Mouse (Mus musculus) retina, postnatal 1 day (tissue): ENCODE measurements around the gene Grk5.
"Not testable (repeated sequence)": the region's sequence is repeated elsewhere in the genome, so short reads cannot be mapped to it uniquely, and the experiment has no call there.

Source experiments
- DNase-seq: peaks from one replicate; pipeline ENCODE4 v3.0.0-alpha.2; 2012

Gene Grk5

GRCm38 (mm10) chr19:60915236-60915635, 25.7 kb downstream of the Grk5 start:
- DNase-seq: no peak

DNA sequence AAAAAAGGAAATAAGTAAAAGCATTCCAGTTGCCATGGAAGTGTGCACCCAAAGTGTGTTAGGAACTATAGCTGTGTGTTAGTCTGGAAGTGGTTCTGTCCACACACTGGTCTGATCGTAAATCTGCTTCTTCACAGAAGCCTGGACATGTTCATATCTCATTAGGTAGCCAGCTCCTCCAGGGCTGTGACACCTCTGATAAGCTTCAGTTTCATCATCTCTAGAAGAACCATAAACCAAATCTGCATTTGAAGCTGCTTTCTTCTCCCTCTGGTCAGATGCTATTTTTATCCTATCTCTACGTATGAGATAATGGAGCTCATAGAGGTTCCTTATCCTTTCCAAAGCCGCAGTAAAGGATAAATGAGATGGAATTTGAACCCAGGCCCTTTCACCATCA, 26.3 kb downstream of the Grk5 start:
- DNase-seq: no peak

DNA sequence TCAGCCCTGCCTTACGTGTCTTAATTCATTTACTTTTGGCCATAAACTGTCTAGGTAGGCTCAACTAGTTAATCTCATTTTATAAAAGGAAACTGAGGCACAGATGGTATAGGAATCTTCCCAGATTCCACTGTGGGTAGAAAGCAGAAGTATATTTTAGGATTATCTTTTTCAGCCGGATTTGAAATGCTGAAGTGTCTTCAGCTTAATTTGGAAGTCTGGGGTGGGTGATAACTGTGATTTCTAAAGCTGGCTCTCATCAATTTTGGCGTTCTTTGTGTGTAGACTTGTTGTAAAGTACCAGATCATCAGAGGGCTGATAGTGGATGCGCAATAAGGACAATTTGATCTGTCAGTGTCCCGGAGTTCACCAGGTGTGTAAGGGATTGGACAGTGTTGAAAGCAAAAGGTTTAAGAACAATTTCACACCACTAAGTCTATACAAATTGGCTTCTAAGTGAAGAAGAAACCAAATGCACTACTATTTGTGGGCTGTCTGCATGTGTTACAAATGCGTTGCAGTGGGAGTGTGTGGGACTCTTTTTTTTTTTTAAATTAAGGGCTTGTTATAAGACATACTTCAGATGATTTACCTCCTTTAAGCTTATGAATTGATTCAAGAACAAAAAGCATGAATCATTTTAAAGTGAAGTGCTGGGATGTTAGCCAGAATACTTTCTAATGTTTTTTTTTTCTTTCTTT, 27.5 kb downstream of the Grk5 start:
- DNase-seq: no peak

DNA sequence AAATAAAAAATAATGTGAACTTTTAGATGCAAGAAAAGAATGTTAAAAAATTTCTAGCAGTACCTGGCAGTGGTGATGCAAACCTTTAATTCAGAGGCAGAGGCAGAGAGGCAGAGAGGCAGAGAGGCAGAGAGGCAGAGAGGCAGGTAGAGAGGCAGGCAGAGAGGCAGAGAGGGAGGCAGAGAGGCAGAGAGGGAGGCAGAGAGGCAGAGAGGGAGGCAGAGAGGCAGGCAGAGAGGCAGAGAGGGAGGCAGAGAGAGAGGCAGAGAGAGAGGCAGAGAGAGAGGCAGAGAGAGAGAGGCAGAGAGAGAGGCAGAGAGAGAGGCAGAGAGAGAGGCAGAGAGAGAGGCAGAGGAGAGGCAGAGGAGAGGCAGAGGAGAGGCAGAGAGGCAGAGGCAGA, 35.0 kb downstream of the Grk5 start:
- not testable (repeated sequence) for DNase-seq

DNA sequence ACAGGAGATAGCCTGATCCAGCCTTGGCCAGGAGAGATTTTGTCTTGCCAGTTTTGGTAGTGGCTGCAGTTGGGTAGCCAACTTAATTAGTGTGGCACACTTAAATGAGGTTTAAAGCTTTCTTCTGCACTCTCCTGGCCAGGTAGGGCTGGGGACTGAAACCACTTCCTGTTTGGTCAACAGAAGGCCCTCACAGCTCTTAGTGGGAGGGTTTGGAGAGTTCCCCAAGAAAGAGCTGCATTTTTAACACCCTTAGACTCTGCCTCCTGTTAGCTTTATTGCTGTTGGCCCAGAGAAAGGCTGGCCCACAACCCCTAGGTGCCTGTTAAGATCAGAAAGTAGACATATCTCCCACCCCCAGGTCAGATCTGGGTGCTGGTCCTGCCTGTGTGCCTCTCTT, 45.5 kb downstream of the Grk5 start:
- DNase-seq: no peak

DNA sequence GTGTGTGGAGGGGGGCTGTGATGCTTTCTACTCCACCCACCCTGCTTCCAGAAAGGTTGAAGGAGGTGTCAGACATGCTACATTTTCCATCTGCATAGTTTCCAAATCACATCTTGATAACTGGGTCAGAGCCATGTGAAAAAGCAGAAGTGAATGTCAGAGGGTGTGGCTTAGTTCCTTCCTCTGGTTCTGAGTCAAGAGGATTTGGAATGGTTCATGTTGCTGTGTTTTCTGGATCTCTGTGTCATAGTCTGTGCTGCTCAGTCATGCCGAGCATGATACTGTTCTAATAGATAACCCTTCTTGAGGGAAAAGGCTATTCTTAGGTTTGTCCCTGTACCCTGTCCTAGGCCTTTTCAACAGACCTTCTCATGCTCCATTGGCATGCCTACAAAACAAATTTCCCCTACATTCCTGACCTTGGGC, 50.4 kb downstream of the Grk5 start:
- no peak for DNase-seq

DNA sequence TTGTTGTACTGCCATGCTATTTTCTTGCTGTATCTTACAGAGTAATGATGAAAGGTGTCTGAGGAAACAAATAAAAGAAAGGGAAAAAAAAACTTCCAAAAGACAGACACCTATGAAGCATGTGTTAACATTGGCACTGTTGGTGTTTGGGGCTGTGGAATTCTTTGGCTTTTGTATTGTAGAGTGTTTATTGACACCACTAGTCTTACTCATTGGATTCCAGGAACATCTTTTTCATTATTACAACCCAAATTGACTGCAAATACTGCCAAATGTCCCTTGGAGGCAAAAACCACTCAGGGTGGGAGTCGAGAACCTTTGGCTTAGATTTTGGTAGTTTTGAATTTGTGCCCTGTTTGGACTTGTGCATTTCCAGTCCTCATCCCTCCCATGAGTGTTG, 51.3 kb downstream of the Grk5 start:
- no peak for DNase-seq

GRCm38 (mm10) chr19:60945801-60946311, 56.3 kb downstream of the Grk5 start:
- no peak for DNase-seq

DNA sequence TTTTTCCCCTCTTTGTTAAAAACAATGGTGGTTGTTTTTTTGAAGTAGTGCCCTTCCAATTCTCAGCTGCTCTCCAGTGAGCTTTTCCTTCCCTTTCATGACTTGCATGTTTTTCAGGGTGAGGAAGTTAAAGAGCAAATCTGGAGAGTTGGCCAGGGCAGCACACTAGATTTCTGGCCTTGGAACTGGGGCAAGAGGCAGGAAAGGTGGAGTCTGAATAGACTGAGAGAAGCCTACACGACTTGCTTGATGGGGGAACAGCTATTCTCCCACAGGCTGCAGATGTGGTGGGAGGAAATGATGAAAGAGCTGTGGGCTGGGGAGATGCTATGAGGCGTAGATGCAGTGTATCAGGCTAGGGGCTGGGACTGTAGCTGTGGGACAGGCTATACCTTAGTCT, 57.1 kb downstream of the Grk5 start:
- DNase-seq: no peak

DNA sequence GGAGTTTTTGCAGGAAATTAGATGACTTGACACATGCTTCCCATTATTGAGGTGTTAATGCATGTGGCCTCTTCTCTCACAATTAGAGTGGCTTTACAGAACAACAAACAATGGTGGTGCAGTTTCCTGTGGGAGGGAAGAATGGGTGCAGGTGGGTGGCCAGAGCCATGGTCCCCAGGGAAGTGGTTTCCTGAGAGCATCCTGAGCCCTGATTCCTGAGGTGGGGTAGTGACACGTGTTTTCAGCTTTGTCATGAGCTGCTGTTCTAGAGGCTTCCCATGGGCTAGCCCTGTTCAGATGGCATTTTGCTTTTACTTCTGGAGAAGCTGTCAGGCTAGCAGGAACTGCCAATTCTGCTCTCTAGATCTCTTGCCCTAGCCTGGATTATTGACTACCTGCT, 59.4 kb downstream of the Grk5 start:
- no peak for DNase-seq

DNA sequence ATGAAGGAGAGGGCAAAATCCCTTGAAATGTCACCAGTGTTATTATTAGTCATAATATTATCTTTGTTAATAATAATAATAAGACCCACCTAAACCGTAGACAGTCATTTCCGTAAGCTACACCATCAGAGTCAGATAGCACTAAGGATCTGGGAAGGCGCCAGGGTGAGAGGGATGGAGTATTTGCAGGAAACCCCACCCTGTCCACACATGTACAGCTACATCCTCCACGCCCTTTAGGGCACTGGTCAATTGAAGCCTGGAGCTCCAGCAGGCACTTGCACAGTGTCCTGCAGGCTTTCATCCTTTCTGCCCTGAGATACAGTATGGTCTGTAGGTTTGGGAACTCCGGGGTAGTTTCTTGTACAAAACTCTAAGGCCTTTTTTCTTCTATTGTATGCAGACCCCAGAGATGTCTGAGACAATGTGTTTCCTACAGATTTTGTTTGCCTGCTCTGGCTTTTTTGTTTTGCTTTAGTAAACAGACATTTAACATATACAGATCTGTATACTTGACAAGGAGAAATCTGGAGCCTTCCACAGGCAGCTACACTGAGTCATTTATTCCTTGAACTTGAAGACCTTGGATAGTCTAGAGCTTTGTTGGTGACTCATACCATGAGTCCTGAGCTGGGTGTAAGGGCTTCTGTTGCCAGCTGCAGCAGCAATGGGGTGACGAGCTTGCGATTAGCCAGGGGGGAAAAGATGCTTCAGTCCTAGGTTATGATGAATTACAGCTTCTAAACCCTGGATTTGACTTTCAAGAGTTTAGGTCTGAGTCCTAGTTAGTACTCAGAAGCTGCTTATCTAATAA, 60.7 kb downstream of the Grk5 start:
- DNase-seq: no peak

- no peak for DNase-seq
Observed at GRCm38 (mm10) chr19:60955131-60955530, 65.6 kb downstream of the Grk5 start.

DNA sequence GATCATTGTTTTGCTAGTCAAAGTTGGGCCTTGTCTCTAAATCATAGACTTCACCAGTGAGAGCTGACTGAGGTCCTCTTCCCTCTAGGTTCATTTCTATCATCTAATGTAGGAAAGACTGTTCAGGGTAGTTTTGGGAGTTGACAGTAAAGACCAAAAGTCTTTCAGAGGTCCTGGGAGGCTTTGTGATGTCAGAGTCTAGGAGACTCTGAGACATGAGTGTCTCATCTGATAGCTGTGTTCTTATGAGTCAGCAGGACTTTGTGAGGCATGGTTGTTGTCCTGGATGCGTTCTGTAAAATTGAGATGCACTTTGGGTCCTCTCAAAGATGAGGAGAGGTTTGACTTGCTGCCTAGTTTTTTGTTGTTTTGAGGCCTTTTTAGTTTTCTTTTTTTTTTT, 66.2 kb downstream of the Grk5 start:
- DNase-seq: no peak

- DNase-seq: no peak
Observed at GRCm38 (mm10) chr19:60956198-60956750, 66.7 kb downstream of the Grk5 start.

GRCm38 (mm10) chr19:60959706-60960230, 70.2 kb downstream of the Grk5 start:
- DNase-seq: no peak

DNA sequence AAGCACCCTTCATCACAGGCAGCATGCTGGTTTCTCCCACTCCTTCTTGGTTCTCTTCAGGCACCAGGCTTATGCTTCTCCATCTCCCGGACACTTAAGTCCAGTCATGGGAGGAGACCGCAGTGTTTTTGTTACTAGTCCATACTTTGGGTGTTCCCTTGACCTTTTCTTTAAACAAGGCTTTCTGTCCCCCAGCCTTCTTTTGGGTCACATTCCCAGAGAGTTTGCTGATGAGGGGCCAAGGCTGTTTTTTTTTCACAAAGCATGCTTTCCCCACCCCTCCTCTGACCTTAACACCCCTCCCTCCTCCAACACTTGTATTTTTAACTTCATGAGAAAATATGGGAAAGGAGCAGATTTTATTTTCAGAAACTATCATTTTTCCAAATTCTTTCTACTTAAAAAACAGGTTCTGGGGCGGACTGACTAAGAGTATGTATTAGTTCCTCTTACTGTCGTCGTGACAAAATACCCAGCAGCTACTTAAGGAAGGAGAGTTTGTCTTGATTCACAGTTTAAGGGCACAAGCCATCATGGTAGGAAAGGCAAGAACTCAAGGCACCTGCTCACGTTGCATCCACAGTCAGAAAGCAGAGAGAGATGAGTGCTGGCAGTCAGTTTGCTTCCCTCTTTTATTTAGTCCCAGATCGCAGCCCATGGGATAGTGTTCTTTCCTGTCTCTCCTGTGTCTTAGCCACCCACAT, 73.0 kb downstream of the Grk5 start:
- DNase-seq: no peak

- DNase-seq: no peak
Observed at GRCm38 (mm10) chr19:60967909-60968308, 78.4 kb downstream of the Grk5 start.

GRCm38 (mm10) chr19:60970406-60970805, 80.9 kb downstream of the Grk5 start:
- DNase-seq: no peak

GRCm38 (mm10) chr19:60971598-60971997, 82.0 kb downstream of the Grk5 start:
- DNase-seq: no peak

DNA sequence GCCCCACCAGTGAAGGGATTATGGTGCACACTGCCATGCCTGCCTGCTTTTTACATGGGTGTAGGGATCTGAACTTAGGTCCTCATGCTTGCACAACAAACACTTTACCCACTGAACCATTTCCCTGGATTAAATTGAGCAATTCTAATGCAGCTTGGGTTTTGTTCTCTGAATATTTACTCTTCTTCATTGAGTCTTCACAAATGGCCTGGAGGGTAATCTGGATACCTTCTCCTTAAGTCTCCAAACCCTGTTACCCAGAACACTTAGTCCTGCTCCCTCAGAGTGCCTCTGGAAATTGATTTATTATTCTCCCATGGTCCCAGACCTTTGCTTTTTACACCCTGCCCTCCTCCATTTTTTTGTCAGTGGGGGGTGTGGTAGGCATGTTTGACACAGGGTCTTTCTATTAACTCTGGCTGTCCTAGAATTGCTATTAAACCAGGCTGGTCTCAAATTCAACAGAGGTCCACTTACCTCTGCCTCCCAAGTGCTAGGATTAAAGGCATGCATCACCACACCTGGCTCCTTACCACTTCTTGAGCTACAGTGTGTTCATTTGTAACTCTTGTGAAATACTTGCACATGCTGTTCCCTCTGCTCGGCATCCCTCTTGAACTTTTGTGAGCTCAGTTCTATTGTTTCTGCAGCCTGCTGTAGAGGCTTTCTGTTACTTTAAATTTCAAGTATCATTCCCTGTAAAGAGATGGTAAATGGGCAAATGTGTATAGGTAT, 82.9 kb downstream of the Grk5 start:
- DNase-seq: no peak

DNA sequence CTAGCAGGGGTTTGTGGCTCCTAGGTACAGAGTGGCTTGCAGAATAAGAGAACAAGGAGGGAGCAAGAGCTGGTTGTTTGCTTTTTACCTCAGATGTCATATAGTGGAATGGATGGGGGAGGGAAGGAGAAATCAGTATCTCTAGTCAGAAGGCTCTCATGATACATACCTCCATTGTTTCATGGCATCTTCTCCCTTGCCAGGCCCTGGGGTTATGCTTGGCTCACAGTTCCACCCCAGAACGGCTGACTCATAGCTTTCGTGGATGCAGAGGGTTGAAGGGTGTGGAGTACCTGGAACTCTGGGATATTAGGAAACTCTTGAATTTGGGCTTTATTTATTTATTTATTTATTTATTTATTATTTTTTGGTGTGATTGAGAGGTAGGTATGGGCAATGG, 84.0 kb downstream of the Grk5 start:
- no peak for DNase-seq

- no peak for DNase-seq
Observed at GRCm38 (mm10) chr19:60979581-60979980, 90.0 kb downstream of the Grk5 start.
